Mouse (Mus musculus) adrenal gland, adult 8-10 months (tissue): ENCODE measurements at regions not wholly inside any gene's neighbourhood (a gene's known extent, or its start where the extent isn't known, plus 50 kb on each side); places are given as distances from the start of the nearest gene placed in this dataset.

Experiments
- DNase-seq: peaks from one replicate; pipeline ENCODE4 v3.0.0; 2022

- no peak for DNase-seq
These were observed 68.8 kb upstream of the Col8a1 start for GRCm38 (mm10) chr16:57823329-57823728.

DNA sequence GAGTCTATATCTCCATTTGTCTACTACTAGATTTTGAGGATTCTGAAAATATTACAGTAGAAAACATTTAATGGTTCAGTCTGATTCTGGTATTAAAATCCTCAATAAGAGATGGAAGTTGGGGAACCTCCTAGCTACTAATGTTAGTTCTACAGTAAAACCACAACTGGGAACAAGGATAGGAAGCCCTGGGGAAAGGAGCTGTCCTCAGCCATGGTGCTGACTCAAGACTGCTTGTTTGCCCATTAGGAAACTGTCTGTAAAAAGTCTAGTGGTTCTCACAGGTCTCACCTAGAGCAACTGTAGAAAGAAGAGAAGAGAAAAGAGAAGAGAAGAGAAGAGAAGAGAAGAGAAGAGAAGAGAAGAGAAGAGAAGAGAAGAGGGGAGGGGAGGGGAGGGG, 90.9 kb upstream of the Col8a1 start:
- DNase-seq, result no peak

- DNase-seq, result no peak
These were observed 91.8 kb upstream of the Col8a1 start for GRCm38 (mm10) chr16:57846386-57846785.

GRCm38 (mm10) chr16:57851854-57852253, 97.3 kb upstream of the Col8a1 start:
- no peak for DNase-seq

GRCm38 (mm10) chr16:57852838-57853460, 98.4 kb upstream of the Col8a1 start:
- no peak for DNase-seq

DNA sequence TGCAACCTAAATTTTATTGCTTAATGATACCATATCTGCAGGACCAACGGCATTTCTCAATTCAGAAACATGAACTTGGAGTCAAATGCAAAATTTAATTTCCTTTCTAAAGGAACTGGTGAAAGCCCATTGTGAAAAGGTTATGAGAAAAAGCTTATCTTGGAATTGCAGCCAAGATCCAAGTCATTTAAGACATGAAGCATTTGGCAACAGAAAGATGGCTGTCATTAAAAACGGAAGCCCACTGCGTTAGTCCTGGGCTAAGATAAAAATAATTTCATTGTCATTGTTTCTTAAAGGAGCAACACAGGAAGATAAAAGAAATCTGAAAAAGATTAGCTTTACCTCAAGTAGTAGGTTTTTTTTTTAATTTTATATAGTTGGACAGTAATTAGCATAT, 99.2 kb upstream of the Col8a1 start:
- no peak for DNase-seq

DNA sequence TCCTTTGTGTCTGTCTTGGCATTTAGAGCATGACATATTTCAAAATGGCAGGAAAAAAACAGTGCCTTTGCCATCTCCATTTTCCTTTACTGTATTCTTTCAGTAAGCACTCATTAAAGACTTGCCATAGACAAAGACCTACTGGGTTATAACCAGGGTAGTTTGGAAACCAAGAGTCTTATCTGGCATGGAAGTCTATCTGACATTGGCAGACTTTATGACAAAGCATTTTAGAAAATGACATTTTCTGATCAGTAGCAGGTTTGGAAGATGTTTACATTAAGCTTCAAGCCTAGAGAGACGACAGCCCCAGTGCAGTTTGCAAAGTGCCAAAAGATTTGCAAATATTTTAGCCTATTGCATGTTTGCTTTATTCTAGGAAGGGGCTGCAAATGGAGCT, 102.5 kb upstream of the Col8a1 start:
- DNase-seq, result no peak

GRCm38 (mm10) chr16:57858151-57858764, 103.7 kb upstream of the Col8a1 start:
- DNase-seq, result no peak

- DNase-seq, result no peak
These were observed 104.2 kb upstream of the Col8a1 start for GRCm38 (mm10) chr16:57858765-57859201.

GRCm38 (mm10) chr16:57863206-57863860, 108.8 kb upstream of the Col8a1 start:
- DNase-seq, result no peak

GRCm38 (mm10) chr16:57876857-57877256, 122.3 kb upstream of the Col8a1 start:
- DNase-seq, result no peak

GRCm38 (mm10) chr16:57881575-57882094, 127.1 kb upstream of the Col8a1 start:
- DNase-seq, result no peak

- DNase-seq, result no peak
These were observed 133.6 kb upstream of the Col8a1 start for GRCm38 (mm10) chr16:57888138-57888537.

- no peak for DNase-seq
These were observed 134.0 kb upstream of the Col8a1 start for GRCm38 (mm10) chr16:57888553-57888952.

DNA sequence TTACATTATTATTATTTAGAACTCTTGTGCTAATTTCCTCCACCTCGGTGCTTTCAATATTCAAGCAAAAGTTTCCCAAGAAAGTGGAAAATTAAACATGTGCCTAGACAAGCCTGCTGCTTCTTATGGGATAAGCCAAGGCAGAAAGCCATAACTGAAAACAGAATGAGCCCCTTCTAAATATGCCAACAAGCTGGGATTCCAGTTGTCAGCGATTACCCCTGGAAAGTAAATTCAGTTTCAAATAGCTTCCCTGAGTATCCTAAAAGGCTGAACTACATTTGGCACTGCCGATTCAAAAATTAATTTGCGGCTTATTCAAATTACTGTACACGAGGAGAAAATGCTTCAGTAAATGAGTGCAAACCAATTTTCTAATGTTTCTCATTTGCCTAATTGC, 135.6 kb upstream of the Col8a1 start:
- DNase-seq, result no peak

GRCm38 (mm10) chr16:57893111-57893510, 138.6 kb upstream of the Col8a1 start:
- no peak for DNase-seq

DNA sequence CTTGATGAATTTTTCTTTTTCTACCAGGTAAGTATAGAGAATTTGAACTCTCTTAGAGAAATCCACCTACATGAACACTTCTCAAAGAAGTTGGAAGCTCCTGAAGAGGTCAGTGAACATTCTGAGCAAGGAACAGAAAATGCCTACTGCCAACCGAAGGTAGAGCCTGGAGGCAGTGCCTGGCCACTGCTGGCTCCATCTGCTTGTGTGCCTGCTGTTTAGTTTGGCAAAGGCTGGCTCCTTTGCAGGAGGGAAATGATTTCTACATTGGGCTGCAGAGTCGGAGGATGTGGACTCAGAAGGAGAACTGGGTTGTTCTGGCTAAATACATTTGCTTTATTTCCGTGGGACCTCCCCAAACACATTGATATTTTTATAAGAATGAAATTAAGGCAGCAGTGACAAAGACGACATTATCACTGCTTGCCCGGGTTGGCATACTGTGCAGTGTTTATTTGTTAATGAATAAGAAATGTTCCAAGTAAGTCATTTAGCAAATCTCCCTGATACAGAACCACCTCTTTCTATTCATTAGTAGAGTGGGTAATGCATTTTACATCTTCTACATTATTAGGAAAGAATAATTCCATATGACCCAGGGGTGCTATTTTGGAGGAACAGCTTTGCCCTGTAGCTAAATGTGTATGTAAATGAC, 139.3 kb upstream of the Col8a1 start:
- no peak for DNase-seq

GRCm38 (mm10) chr16:57901006-57901405, 146.5 kb upstream of the Col8a1 start:
- no peak for DNase-seq

- DNase-seq, result no peak
These were observed 148.0 kb upstream of the Col8a1 start for GRCm38 (mm10) chr16:57902498-57902897.

DNA sequence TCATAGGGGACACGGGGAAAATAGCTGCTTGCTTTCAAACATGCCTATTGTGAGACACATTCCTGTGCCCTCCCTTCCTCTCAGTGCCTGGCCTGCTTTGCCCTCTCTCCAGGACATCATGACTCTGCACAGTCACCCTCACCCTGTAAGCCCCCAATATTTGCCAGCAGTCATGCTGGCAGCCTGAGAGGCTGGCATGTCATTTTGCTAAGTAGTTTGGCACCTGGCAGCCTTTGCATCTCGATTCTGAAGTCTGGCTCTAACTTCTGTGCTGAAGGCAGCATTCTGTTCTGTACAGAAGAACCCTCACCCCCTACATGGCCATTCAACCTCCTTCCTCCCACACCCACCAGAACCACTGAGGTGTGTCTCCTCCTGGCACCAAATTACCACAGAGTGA, 157.5 kb upstream of the Col8a1 start:
- DNase-seq, result no peak

DNA sequence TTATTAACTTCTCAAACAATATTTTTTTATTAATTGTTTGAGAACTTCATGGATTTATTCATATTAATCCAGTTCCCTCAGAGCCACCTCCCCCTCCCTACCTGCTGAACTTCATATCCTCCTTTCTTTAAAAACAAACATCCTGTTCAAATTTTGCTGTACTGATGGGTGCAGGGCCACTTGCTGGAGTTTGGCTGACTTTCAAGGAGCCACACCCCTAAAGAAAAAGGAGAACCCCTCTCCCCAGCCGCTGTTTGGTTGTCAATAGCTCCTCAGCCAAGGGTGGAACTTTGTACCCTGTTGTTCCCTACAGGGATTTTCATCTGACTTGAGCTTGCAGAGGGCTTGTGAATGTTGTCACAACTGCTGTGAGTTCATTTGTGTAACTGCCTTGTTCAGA, 160.0 kb upstream of the Col8a1 start:
- DNase-seq, result no peak

DNA sequence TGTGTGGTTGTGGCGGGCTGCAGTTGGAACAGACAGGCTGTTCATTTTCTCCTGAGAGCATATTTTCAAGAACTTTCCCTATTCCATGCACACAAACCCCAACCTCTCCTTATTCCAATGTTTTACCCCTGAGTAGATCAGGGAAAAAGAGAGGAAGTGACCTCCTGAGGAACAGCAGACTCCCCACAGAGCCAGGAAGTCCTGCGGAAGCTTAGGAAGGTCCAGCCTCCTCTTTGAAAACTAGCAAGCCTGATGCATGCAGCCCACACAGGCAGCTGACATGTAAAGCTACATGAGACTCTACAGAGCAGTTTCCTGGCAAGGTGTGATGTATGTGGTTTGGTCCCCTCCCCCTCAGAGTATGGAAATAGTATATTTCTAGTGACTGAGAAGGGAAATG, 160.9 kb upstream of the Col8a1 start:
- DNase-seq, result no peak

- DNase-seq, result no peak
These were observed 169.1 kb upstream of the Col8a1 start for GRCm38 (mm10) chr16:57923447-57924129.
